Mouse (Mus musculus): ENCODE measurements at regions not wholly inside any gene's neighbourhood (a gene's known extent, or its start where the extent isn't known, plus 50 kb on each side); places are given as distances from the start of the nearest gene placed in this dataset.
"Not testable (repeated sequence)": the region's sequence is repeated elsewhere in the genome, so short reads cannot be mapped to it uniquely, and the experiment has no call there.

DNA sequence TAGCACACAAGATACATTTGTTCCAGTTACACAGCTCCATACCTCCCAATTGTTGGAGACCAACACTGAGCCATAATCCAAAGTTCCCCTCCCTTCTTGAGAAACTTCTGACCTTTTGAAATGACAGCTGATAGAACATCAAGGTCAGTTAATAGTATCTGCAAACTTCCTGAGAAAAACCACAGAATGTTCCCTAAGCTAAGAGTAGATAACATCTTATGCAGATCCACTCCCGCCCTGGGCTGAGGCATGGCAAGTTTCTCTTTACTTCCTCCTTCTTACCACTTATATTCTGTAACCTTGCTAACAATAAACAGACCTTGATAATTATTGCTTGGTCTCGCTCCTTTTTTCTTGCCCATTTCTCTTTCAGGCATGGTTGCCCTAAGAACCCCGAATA, 55.3 kb upstream of the Vmn2r97 start:
- not testable (repeated sequence) for H3K79me2 ChIP-seq (ENCODE audit: control insufficient read depth, insufficient read depth, low read length, poor library complexity); H3K9ac ChIP-seq (ENCODE audit: control insufficient read depth, low read depth, low read length, poor library complexity, severe bottlenecking); H3K27ac ChIP-seq (ENCODE audit: control insufficient read depth, low read depth, low read length); H3K36me3 ChIP-seq (ENCODE audit: control insufficient read depth in 1 of 2, insufficient read depth in 2 of 2, low read length in 2 of 2); H3K27me3 ChIP-seq (ENCODE audit: control insufficient read depth in 1 of 2, insufficient read depth in 2 of 2, low read length in 2 of 2); H3K4me1 ChIP-seq (ENCODE audit: control insufficient read depth in 1 of 2, insufficient read depth in 2 of 2, low read length in 2 of 2); H3K9me3 ChIP-seq (replicated peaks; ENCODE audit: insufficient read depth, low read length); H3K4me3 ChIP-seq (ENCODE audit: control insufficient read depth in 1 of 2, insufficient read depth in 1 of 2, low read depth in 2 of 2, low read length in 2 of 2)
- peak; percentile 51 for DNase-seq (ENCODE audit: low read depth, low spot score)
- TF ChIP-seq ETS1 (IDR thresholded peaks at IDR 0.05; ENCODE audit: low read depth, low read length) (peak; percentile 55), GATA1 (IDR thresholded peaks at IDR 0.05; ENCODE audit: low read depth, low read length) (peak; percentile 34), MYB (IDR thresholded peaks at IDR 0.05; ENCODE audit: low read depth, low read length) (peak; percentile 23; the same call in 1 of the 2 replicates), EP300 (IDR thresholded peaks at IDR 0.05; ENCODE audit: low read depth in 1 of 2, low read length in 2 of 2) (peak; percentile 43 to 51; a peak in 3 of 4 replicates)

Data from MEL (cell line).